Mouse (Mus musculus) ES-Bruce4 (cell line): Measurements from ENCODE around the gene Bpifa2. TPM values are rescaled to one million over a fixed set of nuclear protein-coding genes. Genes with fewer than 3 reads are reported as not detected.
A peak's percentile ranks its signal among the peaks of the same experiment; 100 is the strongest.

Source experiments
- H3K27ac ChIP-seq: 2 replicates; pipeline ENCODE4 v1.5.1; 2012; ENCODE audit warnings: low read length, inconsistent platforms; ENCODE audit not compliant: insufficient read depth
- H3K27me3 ChIP-seq: 2 replicates; pipeline ENCODE4 v1.6.1; 2012; ENCODE audit warnings: mild to moderate bottlenecking, low read length, inconsistent platforms; ENCODE audit not compliant: control insufficient read depth, poor library complexity, insufficient read depth, severe bottlenecking
- H3K36me3 ChIP-seq: 2 replicates; pipeline ENCODE4 v1.6.1; 2012; ENCODE audit warnings: inconsistent platforms, mild to moderate bottlenecking, low read length, moderate library complexity; ENCODE audit not compliant: control insufficient read depth, poor library complexity, insufficient read depth, severe bottlenecking
- H3K4me1 ChIP-seq: one replicate; pipeline ENCODE4 v1.8.1; 2011; ENCODE audit warnings: low read length; ENCODE audit not compliant: control insufficient read depth, insufficient read depth
- H3K4me3 ChIP-seq: 2 replicates; pipeline ENCODE4 v1.5.1; 2011; ENCODE audit warnings: low read depth, mild to moderate bottlenecking, low read length
- H3K9ac ChIP-seq: 2 replicates; pipeline ENCODE4 v1.6.1; 2012; ENCODE audit warnings: low read depth, mild to moderate bottlenecking, inconsistent platforms; ENCODE audit not compliant: poor library complexity, severe bottlenecking
- H3K9me3 ChIP-seq: replicated peaks from 2 replicates; pipeline ENCODE4 v1.6.1; 2012; ENCODE audit warnings: mild to moderate bottlenecking, low read length, inconsistent platforms; ENCODE audit not compliant: control insufficient read depth, poor library complexity, insufficient read depth, severe bottlenecking
- CTCF ChIP-seq: IDR thresholded peaks from one replicate; pipeline ENCODE4 v1.8.1; 2011; ENCODE audit warnings: low read depth, low read length
- EP300 ChIP-seq: IDR thresholded peaks from 2 replicates; pipeline ENCODE4 v1.6.1; 2011; ENCODE audit warnings: low read depth, low read length; ENCODE audit not compliant: insufficient read depth
- POLR2A ChIP-seq: IDR thresholded peaks from one replicate; pipeline ENCODE4 v1.8.1; 2011; ENCODE audit warnings: low read length; ENCODE audit not compliant: insufficient read depth
- polyA plus RNA-seq: library from polyadenylated mRNA; stranded (reverse); fragments of >200 nt; gene quantifications from 2 replicates; pipeline ENCODE4 v1.2.4, GENCODE M21; 2011; ENCODE audit warnings: low read depth; ENCODE audit not compliant: missing spikeins, insufficient read depth, insufficient read length

Gene Bpifa2
- not detected in 2 replicates for polyA plus RNA-seq

- Histone ChIP-seq H3K36me3 (no peaks in the 10 kb centered on the region), H3K4me1 (no peaks in the 10 kb centered on the region), H3K27me3 (no peaks in the 10 kb centered on the region), H3K27ac (no peak within 1 kb of the TSS), H3K9me3 (no peaks in the 10 kb centered on the region), H3K4me3 (no peak within 1 kb of the TSS), H3K9ac (no peak within 1 kb of the TSS)
- TF ChIP-seq POLR2A (no peak), CTCF (no peak), EP300 (no peak)
These were observed at the start of gene Bpifa2 for GRCm38 (mm10) chr2:154007965-154008364. TSS of gene Bpifa2 (plus strand) at chr2:154008265.

- no peaks in the 10 kb centered on the region for H3K27me3 ChIP-seq
- TF ChIP-seq POLR2A (no peak), EP300 (no peak), CTCF (no peak)
- H3K36me3 ChIP-seq: no peaks in the 10 kb centered on the region
- no peak overlapping the region for H3K27ac ChIP-seq
- H3K4me1 ChIP-seq: no peaks in the 10 kb centered on the region
- no peak overlapping the region for H3K4me3 ChIP-seq
- H3K9ac ChIP-seq: no peak overlapping the region
- no peaks in the 10 kb centered on the region for H3K9me3 ChIP-seq
These were observed 45.2 kb upstream of the Bpifa2 start for GRCm38 (mm10) chr2:153962821-153963331.

GRCm38 (mm10) chr2:153963334-153963733, 44.7 kb upstream of the Bpifa2 start:
- no peaks in the 10 kb centered on the region for H3K27me3 ChIP-seq
- no peaks in the 10 kb centered on the region for H3K4me1 ChIP-seq
- no peaks in the 10 kb centered on the region for H3K36me3 ChIP-seq
- H3K9me3 ChIP-seq: no peaks in the 10 kb centered on the region
- no peak overlapping the region for H3K4me3 ChIP-seq
- TF ChIP-seq EP300 (no peak), CTCF (no peak), POLR2A (no peak)
- H3K27ac ChIP-seq: no peak overlapping the region
- H3K9ac ChIP-seq: no peak overlapping the region

GRCm38 (mm10) chr2:153970221-153970620, 37.8 kb upstream of the Bpifa2 start:
- TF ChIP-seq CTCF (no peak), POLR2A (no peak), EP300 (no peak)
- no peaks in the 10 kb centered on the region for H3K9me3 ChIP-seq
- H3K9ac ChIP-seq: no peak overlapping the region
- H3K4me3 ChIP-seq: no peak overlapping the region
- no peaks in the 10 kb centered on the region for H3K36me3 ChIP-seq
- H3K27me3 ChIP-seq: no peaks in the 10 kb centered on the region
- H3K4me1 ChIP-seq: no peaks in the 10 kb centered on the region
- H3K27ac ChIP-seq: no peak overlapping the region

GRCm38 (mm10) chr2:153974582-153974981, 33.5 kb upstream of the Bpifa2 start, which contains the start of gene Bpifa6:
TSS of gene Bpifa6 (plus strand) at chr2:153974945.
- Histone ChIP-seq H3K4me1 (no peaks in the 10 kb centered on the region), H3K4me3 (no peak within 1 kb of the TSS), H3K27me3 (no peaks in the 10 kb centered on the region), H3K27ac (no peak within 1 kb of the TSS), H3K36me3 (no peaks in the 10 kb centered on the region), H3K9me3 (no peaks in the 10 kb centered on the region), H3K9ac (no peak within 1 kb of the TSS)
- no peak for TF ChIP-seq POLR2A
- TF ChIP-seq EP300: no peak
- TF ChIP-seq CTCF: no peak

GRCm38 (mm10) chr2:153995770-153996169, 12.3 kb upstream of the Bpifa2 start:
- Histone ChIP-seq H3K9ac (no peak overlapping the region), H3K27ac (no peak overlapping the region), H3K4me3 (no peak overlapping the region), H3K36me3 (no peaks in the 10 kb centered on the region), H3K27me3 (no peaks in the 10 kb centered on the region), H3K9me3 (no peaks in the 10 kb centered on the region), H3K4me1 (no peaks in the 10 kb centered on the region)
- peak; percentile 70 for TF ChIP-seq CTCF
- TF ChIP-seq EP300: no peak
